In genomic region chr3:51719373-51719772, GRCm38 (mm10) we compare ENCODE assay signal across 18 mouse cellular contexts. TPM values are rescaled to one million over a fixed set of nuclear protein-coding genes. Genes with fewer than 3 reads are reported as not detected.
DNase-seq lines count a peak whose midpoint lies in the region; ATAC-seq lines count a peak whose summit lies in the region.
"Had no signal": no experiment of that assay in that cellular context is flagged by ENCODE, and none has a peak within 500 bp of the region (broad histone marks: within the 10 kb centered on the region; RNA-seq: fewer than 3 reads in every experiment).

No protein-coding gene starts in this region.

- WGBS in heart, embryonic 15.5 days: 41% methylated on average over 3 of the region's 3 CpGs
- 39% methylated on average over 3 of the region's 3 CpGs for WGBS in lung, embryonic 16.5 days

- peaks cover 13% of the 10 kb centered on the region for H3K4me1 ChIP-seq in heart, embryonic 15.5 days (replicated peaks)
- H3K4me1 ChIP-seq in lung, embryonic 16.5 days (replicated peaks; ENCODE audit: control insufficient read depth, insufficient read depth, low read length): peaks cover 28% of the 10 kb centered on the region

- intact Hi-C loops in heart, postnatal 25 days (cut with DNase I): no loop called here

- no peak overlapping the region for H3K4me2 ChIP-seq in heart, embryonic 15.5 days
- H3K4me2 ChIP-seq in lung, embryonic 16.5 days (ENCODE audit: low read depth, low read length): no peak overlapping the region
- H3K4me2 ChIP-seq: embryonic facial prominence, embryonic 15.5 days; neural tube, embryonic 12.5 days; stomach, embryonic 15.5 days had no signal

- H3K4me3 ChIP-seq in heart, embryonic 15.5 days: no peak overlapping the region
- no peak overlapping the region for H3K4me3 ChIP-seq in lung, embryonic 16.5 days (ENCODE audit: low read length)
- H3K4me3 ChIP-seq: embryonic facial prominence, embryonic 15.5 days; neural tube, embryonic 12.5 days; stomach, embryonic 15.5 days had no signal

- H3K27ac ChIP-seq in heart, embryonic 15.5 days: peak overlapping the region; percentile 32
- peak overlapping the region; percentile 44 for H3K27ac ChIP-seq in lung, embryonic 16.5 days (ENCODE audit: low read length)
- H3K27ac ChIP-seq: embryonic facial prominence, embryonic 15.5 days; neural tube, embryonic 12.5 days; stomach, embryonic 15.5 days had no signal

- no peaks in the 10 kb centered on the region for H3K27me3 ChIP-seq in heart, embryonic 15.5 days
- H3K27me3 ChIP-seq in lung, embryonic 16.5 days (ENCODE audit: control insufficient read depth, insufficient read depth, low read depth, low read length): no peaks in the 10 kb centered on the region
- H3K27me3 ChIP-seq: embryonic facial prominence, embryonic 15.5 days; neural tube, embryonic 12.5 days; stomach, embryonic 15.5 days had no signal

- no peak for DNase-seq in heart, postnatal 25 days (ENCODE audit: low spot score)
- peak; percentile 46 for DNase-seq in kidney, postnatal 14 days
- DNase-seq in kidney, adult 9 months: no peak
- DNase-seq in ovary, postnatal 36 days (ENCODE audit: low spot score): no peak
- DNase-seq in cerebellum, adult 9-11 months: no peak
- DNase-seq in thymus, postnatal 10 days (ENCODE audit: low spot score in 2 of 2): no peak
- DNase-seq: B cell, adult 2 months; cerebellum, adult 18-20 months; gastrocnemius, postnatal 10 days; liver, postnatal 0 days; thymus, postnatal 14 days had no signal

- H3K9ac ChIP-seq in heart, embryonic 15.5 days: no peak overlapping the region
- no peak overlapping the region for H3K9ac ChIP-seq in lung, embryonic 16.5 days (ENCODE audit: low read length)
- H3K9ac ChIP-seq: embryonic facial prominence, embryonic 15.5 days; liver, postnatal 0 days; neural tube, embryonic 12.5 days; stomach, embryonic 15.5 days had no signal

- no peak for ATAC-seq in heart, embryonic 15.5 days (replicated peaks; ENCODE audit: insufficient number of reproducible peaks, insufficient read depth, low FRiP score, low read depth)
- peak; percentile 79 for ATAC-seq in lung, embryonic 16.5 days (ENCODE audit: low read depth)
- ATAC-seq: forebrain, embryonic 14.5 days; liver, postnatal 0 days; midbrain, embryonic 16.5 days had no signal

- no peaks in the 10 kb centered on the region; the same call in 1 of the 2 replicates for H3K9me3 ChIP-seq in heart, embryonic 15.5 days (replicated peaks)
- no peaks in the 10 kb centered on the region for H3K9me3 ChIP-seq in lung, embryonic 16.5 days (ENCODE audit: control insufficient read depth, low read length)
- H3K9me3 ChIP-seq: embryonic facial prominence, embryonic 15.5 days; neural tube, embryonic 12.5 days; stomach, embryonic 15.5 days had no signal

- no peaks in the 10 kb centered on the region for H3K36me3 ChIP-seq in heart, embryonic 15.5 days
- H3K36me3 ChIP-seq in lung, embryonic 16.5 days (ENCODE audit: control insufficient read depth, insufficient read depth, low read length): no peaks in the 10 kb centered on the region
- H3K36me3 ChIP-seq: embryonic facial prominence, embryonic 15.5 days; neural tube, embryonic 12.5 days; stomach, embryonic 15.5 days had no signal

RNA-seq across cellular contexts. Expression of gene Mgst2, which starts 59.2 kb away (rescaled TPM):
- 7.2 and 7.5 TPM in 2 replicates for polyA plus RNA-seq in heart, embryonic 15.5 days (2015; fragmentation: Nextera tagmentation; extraction: Ambion mirVana)
- total RNA-seq in heart, postnatal 25 days (2021): under 1 TPM; 0.48 to 0.60 TPM
- polyA plus RNA-seq in lung, embryonic 16.5 days (2015; fragmentation: Nextera tagmentation; extraction: Ambion mirVana): 5.4 and 6.9 TPM in 2 replicates
- polyA plus RNA-seq: forebrain, embryonic 14.5 days had no signal
